Mouse (Mus musculus) lung, adult 2 months (tissue): ENCODE data around the gene Igsf23. TPM values are rescaled to one million over a fixed set of nuclear protein-coding genes. Genes with fewer than 3 reads are reported as not detected.

ENCODE experiments used
- DNase-seq: peaks from one replicate; pipeline ENCODE4 v3.0.0; 2022
- H3K4me1 ChIP-seq: fragments of 200-500 bp; 2 replicates; pipeline ENCODE4 v1.6.1; 2011; ENCODE audit warnings: low read length; ENCODE audit not compliant: control insufficient read depth, insufficient read depth
- H3K4me3 ChIP-seq: fragments of 200-500 bp; replicated peaks from 2 replicates; pipeline ENCODE3; 2011; ENCODE audit warnings: low read depth, mild to moderate bottlenecking, control low read depth, low read length; ENCODE audit errors: extremely low read depth
- CTCF ChIP-seq: fragments of 200-500 bp; IDR thresholded peaks from 2 replicates; pipeline ENCODE4 v1.5.1; 2011; ENCODE audit warnings: mild to moderate bottlenecking, low read length, control low read depth; ENCODE audit not compliant: insufficient read depth
- POLR2A ChIP-seq: fragments of 200-500 bp; IDR thresholded peaks from 2 replicates; pipeline ENCODE4 v1.6.1; 2011; ENCODE audit warnings: low read depth, mild to moderate bottlenecking, control low read depth, low read length, borderline replicate concordance; ENCODE audit errors: extremely low read depth
- WGBS: fragments of 180-500 bp; shearing (Covaris S2); methylation state at CpG from one replicate; pipeline ENCODE4 v1.1.7; 2018; 5-methylcytosine and 5-hydroxymethylcytosine counted together
- polyA plus RNA-seq: library from polyadenylated mRNA; depleted of rRNA; stranded (reverse); fragments of >200 nt; gene quantifications from 2 replicates; pipeline ENCODE4 v1.2.3, GENCODE M21; 2012

The Igsf23 gene
- polyA plus RNA-seq, 1 experiment, result 1.2 TPM

GRCm38 (mm10) chr7:19955861-19956260, 5.3 kb upstream of the Igsf23 start:
- no peak overlapping the region for H3K4me3 ChIP-seq
- no peak for DNase-seq
- H3K4me1 ChIP-seq, result 0 out of 2 replicates have a peak, but pooled peaks cover 2% of the 10 kb centered on the region
- 53% methylated on average over 4 of the region's 4 CpGs for WGBS
- TF ChIP-seq CTCF, result no peak
- TF ChIP-seq POLR2A, result no peak

GRCm38 (mm10) chr7:19953054-19953453, 2.5 kb upstream of the Igsf23 start:
- WGBS, result 56% methylated on average over 9 of the region's 9 CpGs
- 0 out of 2 replicates have a peak, but pooled peaks cover 2% of the 10 kb centered on the region for H3K4me1 ChIP-seq
- H3K4me3 ChIP-seq, result no peak overlapping the region
- no peak for DNase-seq
- TF ChIP-seq POLR2A, result no peak
- TF ChIP-seq CTCF, result no peak

GRCm38 (mm10) chr7:19952320-19952986, 1.9 kb upstream of the Igsf23 start:
- Histone ChIP-seq H3K4me3 (no peak overlapping the region), H3K4me1 (0 out of 2 replicates have a peak, but pooled peaks cover 2% of the 10 kb centered on the region)
- 74% methylated on average over 10 of the region's 10 CpGs for WGBS
- TF ChIP-seq POLR2A (no peak), CTCF (no peak)
- no peak for DNase-seq

- Histone ChIP-seq H3K4me3 (no peak overlapping the region), H3K4me1 (no peaks in the 10 kb centered on the region)
- WGBS, result 70% methylated on average over 10 of the region's 10 CpGs
- no peak for DNase-seq
- TF ChIP-seq CTCF (no peak), POLR2A (no peak)
Measured at GRCm38 (mm10) chr7:19949996-19950395, 560 bp downstream of the Igsf23 start.

GRCm38 (mm10) chr7:19948956-19949355, 1.6 kb downstream of the Igsf23 start:
- no peak for TF ChIP-seq CTCF
- TF ChIP-seq POLR2A, result no peak
- WGBS, result 67% methylated on average over 12 of the region's 12 CpGs
- no peak overlapping the region for H3K4me3 ChIP-seq
- DNase-seq, result no peak
- no peaks in the 10 kb centered on the region for H3K4me1 ChIP-seq

- DNase-seq, result no peak
- 72% methylated on average over 13 of the region's 13 CpGs for whole genome bisulfite sequencing
- TF ChIP-seq POLR2A (no peak), CTCF (no peak)
- Histone ChIP-seq H3K4me1 (no peaks in the 10 kb centered on the region), H3K4me3 (no peak overlapping the region)
Measured at GRCm38 (mm10) chr7:19945821-19946515, 4.6 kb downstream of the Igsf23 start.

GRCm38 (mm10) chr7:19945201-19945600, 5.4 kb downstream of the Igsf23 start:
- Histone ChIP-seq H3K4me1 (0 out of 2 replicates have a peak, but pooled peaks cover 2% of the 10 kb centered on the region), H3K4me3 (no peak overlapping the region)
- WGBS, result 79% methylated on average over 5 of the region's 5 CpGs
- TF ChIP-seq POLR2A (no peak), CTCF (no peak)
- DNase-seq, result no peak

GRCm38 (mm10) chr7:19944709-19945108, 5.8 kb downstream of the Igsf23 start:
- 86% methylated on average over 8 of the region's 8 CpGs for WGBS
- Histone ChIP-seq H3K4me1 (peaks cover 3% of the 10 kb centered on the region; the same call in 1 of the 2 replicates), H3K4me3 (no peak overlapping the region)
- TF ChIP-seq CTCF, result no peak
- TF ChIP-seq POLR2A, result no peak
- DNase-seq, result no peak

- Histone ChIP-seq H3K4me1 (peaks cover 15% of the 10 kb centered on the region), H3K4me3 (no peak overlapping the region)
- no peak for TF ChIP-seq CTCF
- TF ChIP-seq POLR2A, result no peak
- DNase-seq, result peak; percentile 58
- 6% methylated on average over 5 of the region's 6 CpGs for WGBS
Measured at GRCm38 (mm10) chr7:19940256-19940655, 10.3 kb downstream of the Igsf23 start.

GRCm38 (mm10) chr7:19939555-19940235, 10.9 kb downstream of the Igsf23 start:
- Histone ChIP-seq H3K4me1 (peaks cover 15% of the 10 kb centered on the region), H3K4me3 (no peak overlapping the region)
- TF ChIP-seq POLR2A, result peak; percentile 15; the same call in 1 of the 2 replicates
- no peak for TF ChIP-seq CTCF
- peak; percentile 84 for DNase-seq
- 26% methylated on average over 12 of the region's 12 CpGs for WGBS
